Comparison of ENCODE assay signal across 8 mouse cellular contexts in genomic region chr4:119338861-119339361, GRCm38 (mm10). TPM values are rescaled to one million over a fixed set of nuclear protein-coding genes. Genes with fewer than 3 reads are reported as not detected.
DNase-seq lines count a peak whose midpoint lies in the region; ATAC-seq lines count a peak whose summit lies in the region.

No protein-coding gene starts in this region.

- H3K27ac ChIP-seq in forebrain, embryonic 15.5 days (replicated peaks) = peak overlapping the region; percentile 87
- H3K27ac ChIP-seq in intestine, embryonic 15.5 days = no peak overlapping the region
- no peak overlapping the region for H3K27ac ChIP-seq in limb, embryonic 11.5 days (replicated peaks; ENCODE audit: low read depth, low read length)
- H3K27ac ChIP-seq in midbrain, embryonic 12.5 days (replicated peaks) = peak overlapping the region; percentile 78

- peak overlapping the region; percentile 19 for H3K4me3 ChIP-seq in forebrain, embryonic 15.5 days
- H3K4me3 ChIP-seq in intestine, embryonic 15.5 days (replicated peaks) = no peak overlapping the region
- no peak overlapping the region for H3K4me3 ChIP-seq in limb, embryonic 11.5 days (ENCODE audit: low read depth, low read length)
- H3K4me3 ChIP-seq in midbrain, embryonic 12.5 days = 0 out of 2 replicates have a peak overlapping the region, but pooled peaks have one; percentile 4

- H3K36me3 ChIP-seq in forebrain, embryonic 15.5 days = no peaks in the 10 kb centered on the region
- H3K36me3 ChIP-seq in intestine, embryonic 15.5 days = no peaks in the 10 kb centered on the region
- H3K36me3 ChIP-seq in limb, embryonic 11.5 days (ENCODE audit: control insufficient read depth, insufficient read depth, low read length) = no peaks in the 10 kb centered on the region
- H3K36me3 ChIP-seq in midbrain, embryonic 12.5 days = no peaks in the 10 kb centered on the region
- H3K36me3 ChIP-seq in splenic B cell, adult 2 months (ENCODE audit: control insufficient read depth, insufficient read depth, low read length, poor library complexity, severe bottlenecking) = no peaks in the 10 kb centered on the region

- H3K4me2 ChIP-seq in forebrain, embryonic 15.5 days (replicated peaks) = peak overlapping the region; percentile 45
- H3K4me2 ChIP-seq in intestine, embryonic 15.5 days (replicated peaks) = peak overlapping the region; percentile 30; the same call in 1 of the 2 replicates
- H3K4me2 ChIP-seq in limb, embryonic 11.5 days (ENCODE audit: low read depth, severe bottlenecking) = no peak overlapping the region
- peak overlapping the region; percentile 34 for H3K4me2 ChIP-seq in midbrain, embryonic 12.5 days (replicated peaks)

- DNase-seq in ovary, postnatal 10 days (ENCODE audit: low spot score) = peak; percentile 7
- no peak for DNase-seq in ovary, adult 18-20 months (ENCODE audit: low spot score)
- peak; percentile 28 for DNase-seq in cerebellum, adult 11-12 months
- peak; percentile 81 for DNase-seq in limb, embryonic 11.5 days (ENCODE audit: low spot score)
- peak; percentile 62 for DNase-seq in splenic B cell, adult 2 months (ENCODE audit: low read depth, low spot score)

- no peaks in the 10 kb centered on the region for H3K9me3 ChIP-seq in forebrain, embryonic 15.5 days
- H3K9me3 ChIP-seq in intestine, embryonic 15.5 days = no peaks in the 10 kb centered on the region
- H3K9me3 ChIP-seq in limb, embryonic 11.5 days (ENCODE audit: control insufficient read depth, low read length) = no peaks in the 10 kb centered on the region
- H3K9me3 ChIP-seq in midbrain, embryonic 12.5 days = no peaks in the 10 kb centered on the region

- 2% methylated on average over 10 of the region's 10 CpGs for WGBS in forebrain, embryonic 15.5 days
- WGBS in intestine, embryonic 15.5 days = 6% methylated on average over 10 of the region's 10 CpGs
- WGBS in limb, embryonic 11.5 days = 4% methylated on average over 10 of the region's 10 CpGs
- WGBS in midbrain, embryonic 12.5 days = 3% methylated on average over 10 of the region's 10 CpGs

- peaks cover 10% of the 10 kb centered on the region for H3K4me1 ChIP-seq in forebrain, embryonic 15.5 days
- H3K4me1 ChIP-seq in intestine, embryonic 15.5 days (replicated peaks) = no peaks in the 10 kb centered on the region
- no peaks in the 10 kb centered on the region for H3K4me1 ChIP-seq in limb, embryonic 11.5 days (ENCODE audit: control insufficient read depth, insufficient read depth, low read length)
- H3K4me1 ChIP-seq in midbrain, embryonic 12.5 days = peaks cover 10% of the 10 kb centered on the region; the same call in 1 of the 2 replicates

- H3K27me3 ChIP-seq in forebrain, embryonic 15.5 days = no peaks in the 10 kb centered on the region
- no peaks in the 10 kb centered on the region for H3K27me3 ChIP-seq in intestine, embryonic 15.5 days (replicated peaks)
- no peaks in the 10 kb centered on the region for H3K27me3 ChIP-seq in limb, embryonic 11.5 days (ENCODE audit: control insufficient read depth, insufficient read depth, low read length)
- no peaks in the 10 kb centered on the region for H3K27me3 ChIP-seq in midbrain, embryonic 12.5 days
- no peaks in the 10 kb centered on the region for H3K27me3 ChIP-seq in splenic B cell, adult 2 months (ENCODE audit: control insufficient read depth, insufficient read depth, low read length, poor library complexity, severe bottlenecking)

- peak; percentile 91 for ATAC-seq in forebrain, embryonic 15.5 days (replicated peaks)
- ATAC-seq in intestine, embryonic 15.5 days = peak; percentile 47; the same call in 1 of the 2 replicates
- 0 out of 2 replicates have a peak, but pooled peaks have one; percentile 39 for ATAC-seq in limb, embryonic 11.5 days (ENCODE audit: insufficient number of reproducible peaks, low FRiP score, low TSS enrichment, low read depth)
- ATAC-seq in midbrain, embryonic 12.5 days (ENCODE audit: low FRiP score, low read depth) = peak; percentile 93

- peak overlapping the region; percentile 29; the same call in 1 of the 2 replicates for H3K9ac ChIP-seq in forebrain, embryonic 15.5 days (replicated peaks)
- 0 out of 2 replicates have a peak overlapping the region, but pooled peaks have one; percentile 34 for H3K9ac ChIP-seq in intestine, embryonic 15.5 days
- H3K9ac ChIP-seq in limb, embryonic 11.5 days (ENCODE audit: low read length) = no peak overlapping the region
- no peak overlapping the region for H3K9ac ChIP-seq in midbrain, embryonic 12.5 days (replicated peaks)

RNA-seq across cellular contexts. Expression of gene Ppih, which starts 18.6 kb away (rescaled TPM):
- polyA plus RNA-seq in forebrain, embryonic 15.5 days (2015; fragmentation: Nextera tagmentation; extraction: Ambion mirVana) = 65.3 and 76.6 TPM in 2 replicates
- 88.1 and 102 TPM in 2 replicates for polyA plus RNA-seq in intestine, embryonic 15.5 days (2015; fragmentation: Nextera tagmentation; extraction: Ambion mirVana)
- 162 and 170 TPM in 2 replicates for polyA plus RNA-seq in limb, embryonic 11.5 days (2014; fragmentation: Nextera tagmentation; extraction: Ambion mirVana)
- 86.7 and 96.4 TPM in 2 replicates for polyA plus RNA-seq in midbrain, embryonic 12.5 days (2016; fragmentation: Nextera tagmentation; extraction: Ambion mirVana)

RNA-seq across cellular contexts. Expression of gene Ybx1, which starts 44.5 kb away (rescaled TPM):
- polyA plus RNA-seq in forebrain, embryonic 15.5 days (2015; fragmentation: Nextera tagmentation; extraction: Ambion mirVana) = 950 and 958 TPM in 2 replicates
- polyA plus RNA-seq in intestine, embryonic 15.5 days (2015; fragmentation: Nextera tagmentation; extraction: Ambion mirVana) = 627 and 712 TPM in 2 replicates
- 1,145 and 1,200 TPM in 2 replicates for polyA plus RNA-seq in limb, embryonic 11.5 days (2014; fragmentation: Nextera tagmentation; extraction: Ambion mirVana)
- 1,189 and 1,315 TPM in 2 replicates for polyA plus RNA-seq in midbrain, embryonic 12.5 days (2016; fragmentation: Nextera tagmentation; extraction: Ambion mirVana)

Comparison
In these comparisons a context has a peak if more than half of its experiments do, and no peak if none do; other contexts are left out.
1. ATAC-seq: peak in every context shown above with its lines; median percentile 93 in midbrain, embryonic 12.5 days; 91 in forebrain, embryonic 15.5 days; 47 in intestine, embryonic 15.5 days; 39 in limb, embryonic 11.5 days.
2. H3K27ac ChIP-seq: peak in forebrain, embryonic 15.5 days (single experiment) and midbrain, embryonic 12.5 days (single experiment); none in intestine, embryonic 15.5 days (single experiment) and limb, embryonic 11.5 days (single experiment).
3. H3K4me3 ChIP-seq: peak in forebrain, embryonic 15.5 days (single experiment) and midbrain, embryonic 12.5 days (single experiment); none in intestine, embryonic 15.5 days (single experiment) and limb, embryonic 11.5 days (single experiment).
4. H3K9ac ChIP-seq: peak in forebrain, embryonic 15.5 days (single experiment) and intestine, embryonic 15.5 days (single experiment); none in limb, embryonic 11.5 days (single experiment) and midbrain, embryonic 12.5 days (single experiment).